Mouse (Mus musculus) cerebellum, adult (tissue): ENCODE data around the gene Tll1.
"Not testable (repeated sequence)": the region's sequence is repeated elsewhere in the genome, so short reads cannot be mapped to it uniquely, and the experiment has no call there.

Experiments
- ATAC-seq: cut with Nextera tagmentation; 2 replicates; pipeline ENCODE4 v1.9.2; 2017; ENCODE audit warnings: mild to moderate bottlenecking, moderate library complexity, mixed read lengths; ENCODE audit not compliant: insufficient number of reproducible peaks, low FRiP score, low TSS enrichment

Gene Tll1

DNA sequence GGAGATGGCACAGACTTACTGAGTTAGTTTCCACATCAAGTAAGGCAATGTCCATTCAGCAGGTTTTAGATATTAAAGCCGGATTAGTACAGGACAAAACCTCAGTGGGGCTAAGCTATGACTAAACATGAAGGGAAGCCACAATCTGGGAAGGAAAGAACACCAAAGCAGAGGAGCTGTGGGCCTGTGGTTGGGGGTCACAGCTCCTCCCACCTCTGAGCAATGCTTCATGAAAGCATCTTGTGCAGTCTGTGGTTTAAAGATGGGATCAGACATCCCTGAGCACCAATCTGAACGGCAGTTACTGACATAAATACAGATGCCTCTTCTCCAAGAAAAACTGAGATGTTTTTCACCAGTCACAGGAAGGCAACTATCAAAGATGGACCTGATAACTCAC, 132.7 kb downstream of the Tll1 start:
- ATAC-seq, result no peak

- ATAC-seq, result no peak
Observed at GRCm38 (mm10) chr8:64059867-64060266, 146.2 kb downstream of the Tll1 start.

GRCm38 (mm10) chr8:64057571-64057970, 148.5 kb downstream of the Tll1 start:
- no peak for ATAC-seq

DNA sequence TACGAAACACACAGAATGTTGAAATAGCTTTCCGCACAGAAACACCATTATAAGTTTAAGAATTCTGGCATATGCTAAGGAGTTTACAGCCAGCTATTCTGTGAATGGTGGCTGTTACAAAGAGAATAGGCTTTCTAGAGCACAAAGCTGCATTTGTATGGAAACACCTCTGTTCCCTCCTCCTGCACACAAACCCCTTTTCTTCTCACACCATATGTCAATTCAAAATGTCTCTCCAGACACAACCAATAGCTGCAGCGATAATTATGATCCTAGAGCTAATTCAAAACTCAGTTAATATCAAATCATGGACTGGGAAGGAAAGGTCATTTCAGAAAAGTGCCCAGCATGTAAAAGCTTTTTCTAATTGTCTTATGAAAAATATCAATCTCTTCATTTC, 157.5 kb downstream of the Tll1 start:
- ATAC-seq, result no peak

- no peak for ATAC-seq
Observed at GRCm38 (mm10) chr8:64047963-64048505, 158.0 kb downstream of the Tll1 start.

- no peak for ATAC-seq
Observed at GRCm38 (mm10) chr8:64041303-64041884, 164.7 kb downstream of the Tll1 start.

DNA sequence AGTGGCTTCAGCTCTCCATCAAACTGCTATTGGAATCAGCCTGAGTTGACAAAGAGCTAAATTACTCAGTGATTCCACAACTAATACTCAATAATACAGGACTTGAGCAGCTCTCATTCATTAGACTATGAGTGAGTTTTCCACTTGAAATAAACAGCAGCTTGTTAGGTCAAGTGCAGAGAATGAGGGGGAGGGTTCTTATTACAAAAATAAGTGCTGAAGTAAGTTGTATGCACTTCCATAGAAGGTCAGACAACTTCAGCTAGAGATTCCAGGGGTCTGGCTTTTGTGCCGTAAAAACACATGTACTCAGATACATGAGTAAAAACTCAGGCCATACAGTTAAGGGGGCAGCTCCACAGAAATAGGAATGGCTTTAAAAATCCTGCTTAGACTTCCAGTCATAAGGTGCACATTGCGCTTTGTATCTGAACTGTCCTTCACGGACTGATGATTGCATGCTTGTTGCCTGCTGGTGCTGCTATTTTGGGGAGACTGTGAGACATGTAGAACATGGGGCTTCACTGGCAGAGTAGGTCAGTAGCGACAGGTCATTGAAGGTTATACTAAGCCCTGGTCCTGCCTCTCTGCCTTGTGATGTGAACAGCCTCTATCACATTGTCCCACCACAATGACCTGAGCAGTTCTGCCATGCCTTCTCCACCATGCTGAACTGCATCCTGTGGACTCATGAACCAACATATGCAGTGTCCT, 175.2 kb downstream of the Tll1 start:
- ATAC-seq, result 0 out of 2 replicates have a peak, but pooled peaks have one; percentile 40

- no peak for ATAC-seq
Observed at GRCm38 (mm10) chr8:64030081-64030480, 176.0 kb downstream of the Tll1 start.

GRCm38 (mm10) chr8:64029525-64029924, 176.5 kb downstream of the Tll1 start:
- ATAC-seq, result peak; percentile 26; the same call in 1 of the 2 replicates

- no peak for ATAC-seq
Observed at GRCm38 (mm10) chr8:64024359-64024758, 181.7 kb downstream of the Tll1 start.

GRCm38 (mm10) chr8:64023579-64023978, 182.5 kb downstream of the Tll1 start:
- peak; percentile 75; the same call in 1 of the 2 replicates for ATAC-seq

- ATAC-seq, result no peak
Observed at GRCm38 (mm10) chr8:64023027-64023426, 183.0 kb downstream of the Tll1 start.

- ATAC-seq, result not testable (repeated sequence)
Observed at GRCm38 (mm10) chr8:63970612-63971391, 235.3 kb downstream of the Tll1 start.
